Mouse (Mus musculus) heart, postnatal 0 days (tissue): ENCODE data around the gene Gm10718. TPM values are rescaled to one million over a fixed set of nuclear protein-coding genes. Genes with fewer than 3 reads are reported as not detected.
"Not testable (repeated sequence)": the region's sequence is repeated elsewhere in the genome, so short reads cannot be mapped to it uniquely, and the experiment has no call there.

ENCODE experiments used
- ATAC-seq: fragments of 200-750 bp; cut with Nextera tagmentation; 2 replicates; pipeline ENCODE4 v1.8.0; 2017; ENCODE audit warnings: low read depth, moderate number of reproducible peaks, moderate library complexity; ENCODE audit not compliant: insufficient read depth
- DNase-seq: peaks from one replicate; pipeline ENCODE4 v3.0.0-alpha.2; 2016; ENCODE audit warnings: low spot score
- H3K27ac ChIP-seq: fragments of 300-500 bp; sonication (generic); 2 replicates; pipeline ENCODE4 v1.5.1; 2014; ENCODE audit warnings: low read depth, mild to moderate bottlenecking
- H3K27me3 ChIP-seq: fragments of 300-500 bp; sonication (generic); 2 replicates; pipeline ENCODE4 v1.6.1; 2014; ENCODE audit warnings: low read length, mixed read lengths; ENCODE audit not compliant: control insufficient read depth, insufficient read depth
- H3K36me3 ChIP-seq: fragments of 300-500 bp; sonication (generic); replicated peaks from 2 replicates; pipeline ENCODE4 v1.6.1; 2014; ENCODE audit warnings: low read length, mixed read lengths; ENCODE audit not compliant: control insufficient read depth, insufficient read depth
- H3K4me1 ChIP-seq: fragments of 300-500 bp; sonication (generic); 2 replicates; pipeline ENCODE4 v1.6.1; 2014; ENCODE audit warnings: antibody characterized with exemption; ENCODE audit not compliant: control insufficient read depth, insufficient read depth
- H3K4me2 ChIP-seq: fragments of 300-500 bp; sonication (generic); 2 replicates; pipeline ENCODE4 v1.6.1; 2014; ENCODE audit warnings: low read depth, mild to moderate bottlenecking, low read length, moderate library complexity
- H3K4me3 ChIP-seq: fragments of 300-500 bp; sonication (generic); 2 replicates; pipeline ENCODE4 v1.5.1; 2014; ENCODE audit warnings: low read depth, low read length
- H3K9ac ChIP-seq: fragments of 300-500 bp; sonication (generic); replicated peaks from 2 replicates; pipeline ENCODE4 v1.6.1; 2014; ENCODE audit warnings: low read depth, low read length, mixed read lengths
- H3K9me3 ChIP-seq: fragments of 300-500 bp; sonication (generic); replicated peaks from 2 replicates; pipeline ENCODE4 v1.6.1; 2016; ENCODE audit warnings: low read length; ENCODE audit not compliant: control insufficient read depth
- WGBS: fragments of 180-500 bp; shearing (Covaris S2); extraction: QIAGEN DNeasy Blood & Tissue Kit; methylation state at CpG from one replicate; pipeline ENCODE4 v1.1.7; 2014; 5-methylcytosine and 5-hydroxymethylcytosine counted together
- microRNA-seq: library from miRNA; unstranded; fragments of <30 nt; microRNA quantifications from one replicate; pipeline ENCODE4, GENCODE M21; 2016
- polyA plus RNA-seq: library from polyadenylated mRNA; unstranded; fragments of >200 nt; fragmentation: Nextera tagmentation; extraction: Ambion mirVana; gene quantifications from 2 replicates; pipeline ENCODE4 v1.2.1, GENCODE M21; 2015
- total RNA-seq: library from RNA; depleted of rRNA; stranded (reverse); fragments of >200 nt; gene quantifications from 2 replicates; pipeline ENCODE4 v1.2.3, GENCODE M21; 2014; ENCODE audit warnings: low replicate concordance; rRNA removed

Gm10718 gene
- total and polyA plus RNA-seq, 2 experiments from 2014 or later, result 0.87 TPM; not detected in 1

DNA sequence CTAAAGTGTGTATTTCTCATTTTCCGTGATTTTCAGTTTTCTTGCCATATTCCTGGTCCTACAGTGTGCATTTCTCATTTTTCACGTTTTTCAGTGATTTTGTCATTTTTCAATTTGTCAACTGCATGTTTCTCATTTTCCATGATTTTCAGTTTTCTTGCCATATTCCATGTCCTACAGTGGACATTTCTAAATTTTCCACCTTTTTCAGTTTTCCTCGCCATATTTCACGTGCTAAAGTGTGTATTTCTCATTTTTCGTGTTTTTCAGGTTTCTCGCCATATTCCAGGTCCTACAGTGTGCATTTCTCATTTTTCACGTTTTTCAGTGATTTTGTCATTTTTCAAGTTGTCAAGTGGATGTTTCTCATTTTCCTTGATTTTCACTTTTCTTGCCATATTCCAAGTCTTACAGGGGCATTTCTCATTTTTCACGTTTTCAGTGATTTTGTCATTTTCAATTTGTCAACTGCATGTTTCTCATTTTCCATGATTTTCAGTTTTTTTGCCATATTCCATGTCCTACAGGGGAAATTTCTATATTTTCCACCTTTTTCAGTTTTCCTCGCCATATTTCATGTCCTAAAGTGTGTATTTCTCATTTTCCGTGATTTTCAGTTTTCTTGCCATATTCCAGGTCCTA is 7.5 kb downstream of the Gm10718 start:
- 56% methylated on average over 2 of the region's 10 CpGs for WGBS
- peak; percentile 81 for DNase-seq
- H3K4me2 ChIP-seq, H3K36me3 ChIP-seq, H3K27ac ChIP-seq, H3K4me3 ChIP-seq, H3K9ac ChIP-seq, H3K27me3 ChIP-seq, H3K9me3 ChIP-seq, H3K4me1 ChIP-seq: not testable (repeated sequence)
- 0 out of 2 replicates have a peak, but pooled peaks have one; percentile 22 for ATAC-seq

- H3K27ac ChIP-seq, H3K36me3 ChIP-seq, H3K4me1 ChIP-seq, H3K9ac ChIP-seq, ATAC-seq, H3K9me3 ChIP-seq, DNase-seq, H3K4me2 ChIP-seq, H3K4me3 ChIP-seq, H3K27me3 ChIP-seq: not testable (repeated sequence)
- no CpG with 5 or more reads among the region's 8 CpGs for WGBS
Measured at GRCm38 (mm10) chr9:3034299-3034698, 11.0 kb downstream of the Gm10718 start, which contains the start of gene Gm17535. TSS of gene Gm17535 (plus strand) at chr9:3034599.

DNA sequence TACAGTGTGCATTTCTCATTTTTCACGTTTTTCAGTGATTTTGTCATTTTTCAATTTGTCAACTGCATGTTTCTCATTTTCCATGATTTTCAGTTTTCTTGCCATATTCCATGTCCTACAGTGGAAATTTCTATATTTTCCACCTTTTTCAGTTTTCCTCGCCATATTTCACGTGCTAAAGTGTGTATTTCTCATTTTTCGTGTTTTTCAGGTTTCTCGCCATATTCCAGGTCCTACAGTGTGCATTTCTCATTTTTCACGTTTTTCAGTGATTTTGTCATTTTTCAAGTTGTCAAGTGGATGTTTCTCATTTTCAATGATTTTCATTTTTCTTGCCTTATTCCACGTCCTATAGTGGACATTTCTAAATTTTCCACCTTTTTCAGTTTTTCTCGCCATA is 13.2 kb downstream of the Gm10718 start, which contains the start of gene Gm10715:
Gene Gm10715 (plus strand): TSS at position 301 of the 400 bp plus-strand sequence.
- H3K27me3 ChIP-seq, H3K4me3 ChIP-seq, H3K36me3 ChIP-seq, H3K27ac ChIP-seq, DNase-seq, H3K9me3 ChIP-seq, H3K4me2 ChIP-seq, H3K9ac ChIP-seq, H3K4me1 ChIP-seq, ATAC-seq: not testable (repeated sequence)
- WGBS, result 70% methylated on average over 6 of the region's 8 CpGs

- not testable (repeated sequence) for H3K4me1 ChIP-seq, H3K9ac ChIP-seq, H3K36me3 ChIP-seq, ATAC-seq, H3K27me3 ChIP-seq, H3K9me3 ChIP-seq, H3K4me2 ChIP-seq, DNase-seq, H3K27ac ChIP-seq, H3K4me3 ChIP-seq
- WGBS, result 51% methylated on average over 4 of the region's 4 CpGs
Measured at GRCm38 (mm10) chr9:3038161-3038560, 14.8 kb downstream of the Gm10718 start.

Small RNA genes within 50 kb of the gene (microRNA-seq; reads per million reads assigned to microRNA genes)
- not detected for gene Mir101c

Other genes with a start within 250 kb of the Gm10718 start
- not detected in 2 replicates for gene Gm10722, start 22.6 kb upstream of the Gm10718 start, total RNA-seq
- not detected in 2 replicates for gene Gm10722, start 22.6 kb upstream of the Gm10718 start, polyA plus RNA-seq
- gene Gm11168, start 20.2 kb upstream of the Gm10718 start, total RNA-seq, result not detected in 2 replicates
- gene Gm11168, start 20.2 kb upstream of the Gm10718 start, polyA plus RNA-seq, result not detected in 2 replicates
- gene Gm10721, start 10.4 kb upstream of the Gm10718 start, total RNA-seq, result not detected in 2 replicates
- not detected in 2 replicates for gene Gm10721, start 10.4 kb upstream of the Gm10718 start, polyA plus RNA-seq
- gene Gm10720, start 7.9 kb upstream of the Gm10718 start, total RNA-seq, result not detected in 2 replicates
- gene Gm10720, start 7.9 kb upstream of the Gm10718 start, polyA plus RNA-seq, result not detected in 2 replicates
- gene Gm10719, start 6.1 kb upstream of the Gm10718 start, total RNA-seq, result not detected in 2 replicates
- 0.19 TPM in 1 of 2 replicates, not detected in the other for gene Gm10719, start 6.1 kb upstream of the Gm10718 start, polyA plus RNA-seq
- not detected in 2 replicates for gene Gm10717, start 1.9 kb downstream of the Gm10718 start, total RNA-seq
- 0.29 and 0.38 TPM in 2 replicates for gene Gm10717, start 1.9 kb downstream of the Gm10718 start, polyA plus RNA-seq
- not detected in 2 replicates for gene Gm17535, start 11.1 kb downstream of the Gm10718 start, total RNA-seq
- not detected in 2 replicates for gene Gm17535, start 11.1 kb downstream of the Gm10718 start, polyA plus RNA-seq
- gene Gm10715, start 13.3 kb downstream of the Gm10718 start, total RNA-seq, result not detected in 2 replicates
- gene Gm10715, start 13.3 kb downstream of the Gm10718 start, polyA plus RNA-seq, result not detected in 2 replicates